Mouse (Mus musculus) lung, adult 10 weeks (tissue): ENCODE measurements around the gene Btbd35f24. TPM values are rescaled to one million over a fixed set of nuclear protein-coding genes. Genes with fewer than 3 reads are reported as not detected.

ENCODE experiments used
- polyA plus RNA-seq: library from polyadenylated mRNA; stranded (reverse); fragments of 350-450 nt; fragmentation: Illumina TruSeq; extraction: RNeasy Lipid Tissue Mini Kit (QIAGEN cat#74804); gene quantifications from one replicate; pipeline ENCODE4 v1.2.3, GENCODE M21; 2014; ENCODE audit warnings: low read depth, low replicate concordance; ENCODE audit not compliant: insufficient read depth

Gene Btbd35f24
- polyA plus RNA-seq = not detected

GRCm38 (mm10) chrX:3195727-3196126, at the start of gene Btbd35f24:
Gene Btbd35f24, minus strand, starts transcription at chrX:3195827.

Other genes starting within 250 kb of the Btbd35f24 start
- gene Btbd35f23, start 119.0 kb downstream of the Btbd35f24 start, polyA plus RNA-seq = not detected
- gene Btbd35f11, start 247.9 kb upstream of the Btbd35f24 start, polyA plus RNA-seq = not detected